Mouse (Mus musculus) neural tube, embryonic 10.5 days (tissue): Measurements from ENCODE around the gene Higd1c.
A peak's percentile ranks its signal among the peaks of the same experiment; 100 is the strongest.
"Not testable (repeated sequence)": the region's sequence is repeated elsewhere in the genome, so short reads cannot be mapped to it uniquely, and the experiment has no call there.

Experiments
- DNase-seq: peaks from one replicate; pipeline ENCODE4 v3.0.0-alpha.2; 2017; ENCODE audit warnings: low spot score; ENCODE audit errors: extremely low spot score

Gene Higd1c

DNA sequence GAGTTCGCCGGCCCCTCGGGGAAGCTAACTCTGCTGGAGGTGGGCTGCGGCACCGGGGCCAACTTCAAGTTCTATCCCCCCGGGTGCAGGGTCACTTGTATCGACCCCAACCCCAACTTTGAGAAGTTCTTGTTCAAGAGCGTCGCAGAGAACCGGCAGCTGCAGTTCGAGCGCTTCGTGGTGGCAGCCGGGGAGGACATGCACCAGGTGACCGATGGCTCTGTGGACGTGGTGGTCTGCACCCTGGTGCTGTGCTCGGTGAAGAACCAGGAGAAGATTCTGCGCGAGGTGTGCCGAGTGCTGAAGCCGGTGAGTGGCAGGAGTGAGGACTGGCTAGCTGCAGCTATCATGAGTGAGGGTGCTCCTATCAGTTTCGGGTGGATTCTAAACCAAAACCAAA, 10.9 kb upstream of the Higd1c start:
- not testable (repeated sequence) for DNase-seq

GRCm38 (mm10) chr15:100355876-100356275, 8.5 kb upstream of the Higd1c start:
- DNase-seq: no peak

DNA sequence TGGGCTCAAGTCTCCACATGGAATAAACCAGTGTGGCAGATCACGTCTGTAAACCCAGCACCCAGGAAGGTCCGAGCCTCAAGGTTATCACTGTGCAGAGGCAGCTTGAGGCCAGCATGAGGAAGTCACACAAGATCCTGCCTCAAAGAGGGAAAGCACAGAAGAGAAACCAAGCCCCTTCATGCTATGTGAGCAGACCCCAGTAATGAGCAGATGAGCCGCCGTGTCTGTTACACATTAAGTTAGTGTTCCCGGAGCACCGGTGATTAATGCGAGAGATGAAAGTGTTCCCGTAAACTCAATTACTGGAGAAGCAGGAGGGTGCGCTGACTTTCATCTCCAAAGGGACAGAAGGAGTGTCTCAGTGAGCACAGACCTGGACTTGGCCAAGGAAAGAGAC, 1.6 kb downstream of the Higd1c start:
- DNase-seq: not testable (repeated sequence)

DNA sequence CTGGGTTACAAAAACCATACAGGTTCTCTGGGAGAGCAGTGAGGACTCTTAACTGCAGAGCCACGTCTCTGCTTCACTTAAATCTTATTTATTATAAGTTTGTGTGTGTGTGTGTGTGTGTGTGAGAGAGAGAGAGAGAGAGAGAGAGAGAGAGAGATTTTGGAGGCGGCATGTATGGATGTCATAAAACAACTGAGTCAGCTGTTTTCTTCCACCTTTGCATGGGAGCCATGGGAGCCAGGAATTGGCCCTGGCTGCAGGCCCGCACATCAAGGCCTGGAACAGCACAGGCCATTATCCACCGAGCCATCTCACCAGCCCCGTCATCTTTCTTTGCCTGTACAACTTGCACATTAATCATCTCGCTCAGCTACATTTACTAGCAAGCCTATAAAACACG, 2.8 kb downstream of the Higd1c start:
- no peak for DNase-seq

DNA sequence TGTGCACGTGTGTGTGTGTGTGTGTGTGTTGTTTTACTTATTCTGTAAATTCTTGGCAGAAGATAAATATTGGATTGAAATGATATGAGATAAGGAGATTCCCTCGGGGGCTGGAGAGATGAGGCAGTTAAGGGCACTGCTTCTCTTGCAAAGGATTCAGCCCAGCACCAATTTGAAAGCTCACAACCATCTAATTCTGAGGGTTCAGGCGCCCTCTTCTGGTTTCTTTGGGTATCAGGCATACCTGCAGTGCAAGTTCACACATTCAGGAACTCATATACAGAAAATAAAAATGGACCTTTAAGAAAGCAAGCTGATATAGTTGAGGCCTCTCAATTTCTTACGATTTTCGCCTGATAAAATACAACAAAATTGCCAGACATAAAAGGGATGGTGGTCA, 10.7 kb downstream of the Higd1c start:
- DNase-seq: peak; percentile 49

DNA sequence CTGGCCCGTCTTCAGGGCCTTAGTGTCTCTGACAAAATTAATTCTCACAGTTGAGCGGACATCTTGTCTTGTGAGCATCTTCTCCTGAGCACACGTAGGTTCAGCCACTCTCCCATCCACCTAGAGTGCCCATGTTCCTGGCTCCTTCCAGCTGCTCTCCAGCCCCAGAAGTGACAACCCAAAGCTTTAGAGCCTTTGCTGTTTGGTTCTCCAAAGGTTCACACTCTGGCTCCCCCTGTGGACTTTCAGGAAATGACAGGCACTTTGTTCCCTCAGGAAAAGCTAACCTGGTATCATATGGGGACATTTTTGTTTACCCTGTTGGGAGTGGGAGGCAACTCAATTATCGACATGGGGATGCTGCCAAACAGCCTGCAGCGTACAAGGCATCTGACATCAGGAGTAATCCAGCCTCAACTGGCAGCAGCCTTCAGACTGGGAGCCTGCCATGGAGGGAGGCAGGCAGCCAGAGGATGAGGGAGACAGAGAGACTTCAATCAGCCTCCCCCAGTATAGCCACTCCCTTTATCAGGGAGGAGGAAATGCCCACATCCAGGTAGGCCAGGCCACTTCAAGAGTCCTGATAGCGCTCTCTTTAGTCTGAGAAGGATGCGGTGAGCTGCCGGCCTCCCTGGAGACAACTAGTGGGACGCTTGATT, 13.6 kb downstream of the Higd1c start:
- not testable (repeated sequence) for DNase-seq

- no peak for DNase-seq
These were observed 15.3 kb downstream of the Higd1c start for GRCm38 (mm10) chr15:100379658-100380057.

DNA sequence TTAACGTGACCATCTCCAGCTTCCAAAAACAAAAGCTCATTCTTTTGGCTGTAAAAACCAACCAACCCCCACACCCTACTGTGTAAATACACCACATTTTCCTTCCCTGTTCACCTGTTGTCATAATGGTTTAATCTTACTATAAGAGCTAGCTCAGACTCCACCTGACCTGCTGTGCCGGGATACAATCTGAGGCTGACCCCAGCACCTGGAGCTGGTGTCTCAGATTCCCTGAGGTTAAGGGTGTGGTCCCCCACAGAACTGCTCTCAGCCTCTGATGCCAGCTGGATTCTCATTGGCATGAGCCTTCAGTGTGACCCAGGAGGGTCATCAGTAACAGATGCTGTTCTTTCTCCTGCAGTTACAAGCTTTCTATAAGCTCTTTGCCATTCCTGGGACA, 15.8 kb downstream of the Higd1c start:
- no peak for DNase-seq

DNA sequence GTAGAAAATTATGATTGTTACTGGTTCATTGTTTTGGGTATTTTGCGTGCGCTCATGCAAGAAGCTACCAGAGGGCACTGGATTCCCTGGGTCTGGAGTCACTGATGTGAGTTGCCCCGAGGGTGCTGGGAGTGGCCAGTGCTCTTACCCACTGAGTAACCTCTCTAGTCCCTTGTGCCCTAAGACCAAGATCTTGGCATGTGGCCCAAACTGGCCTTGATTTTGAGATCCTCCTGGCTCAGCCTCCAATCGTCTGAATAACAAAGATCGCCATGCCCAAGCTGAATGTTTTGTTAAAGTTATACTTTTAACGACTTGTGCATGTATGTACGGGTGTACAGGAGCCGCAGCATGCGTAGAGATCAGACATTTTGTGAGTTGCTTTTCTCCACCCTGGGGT, 21.4 kb downstream of the Higd1c start:
- DNase-seq: no peak

DNA sequence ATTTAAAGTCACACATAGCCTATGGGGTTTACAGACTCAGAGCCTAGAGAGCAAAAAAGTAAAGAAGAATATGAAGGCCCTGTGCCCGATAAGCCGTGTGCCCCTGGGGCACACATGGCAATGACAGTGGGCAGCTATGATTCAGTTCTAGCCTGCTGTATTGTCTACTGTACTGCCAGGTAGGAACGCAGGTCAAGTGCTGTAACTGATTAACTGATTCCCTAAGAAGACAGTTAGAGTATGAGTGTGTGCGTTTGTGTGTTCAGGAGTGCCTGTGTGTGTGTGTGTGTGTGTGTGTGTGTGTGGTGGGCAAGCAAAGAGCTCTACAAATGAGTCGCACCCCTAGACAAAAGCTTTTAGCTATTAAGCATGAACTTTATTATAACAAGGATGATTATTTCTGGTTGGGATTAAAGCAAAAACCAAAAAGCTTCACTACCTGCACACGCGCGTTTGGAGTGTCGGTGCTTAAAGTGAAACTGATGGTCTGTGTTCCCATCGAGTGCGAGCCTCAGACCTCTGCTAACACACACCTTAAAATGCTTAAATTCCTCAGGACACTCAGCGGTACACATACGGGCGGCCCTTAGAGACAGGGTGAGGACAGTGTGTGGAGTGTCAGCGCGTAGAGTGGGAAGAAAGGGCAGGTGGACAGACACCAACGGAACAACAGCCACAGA, 23.3 kb downstream of the Higd1c start:
- no peak for DNase-seq

DNA sequence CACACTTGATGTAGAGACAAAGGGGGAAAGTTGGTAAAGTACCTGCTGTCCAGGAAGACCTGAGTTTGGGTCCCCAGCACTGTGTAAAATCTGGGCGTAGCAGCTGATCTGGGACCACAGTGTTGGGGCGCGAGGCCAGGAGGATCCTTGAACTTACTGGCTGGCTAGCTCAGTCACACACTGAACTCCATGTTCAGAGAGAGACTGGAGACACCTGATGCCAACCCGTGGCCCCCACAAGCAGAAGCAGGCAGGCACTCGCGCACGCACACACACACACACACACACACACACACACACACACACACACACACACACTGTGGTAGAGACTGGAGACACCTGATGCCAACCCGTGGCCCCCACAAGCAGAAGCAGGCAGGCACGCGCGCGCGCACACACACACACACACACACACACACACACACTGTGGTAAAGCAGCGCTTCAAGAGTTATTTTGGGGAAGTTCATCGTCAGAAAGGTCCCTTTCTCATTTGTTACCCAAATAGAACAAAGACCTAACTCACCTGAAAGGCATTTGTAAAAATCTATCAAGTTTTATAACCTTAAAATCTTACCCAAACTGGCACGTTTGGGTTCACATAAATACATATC, 24.0 kb downstream of the Higd1c start:
- no peak for DNase-seq

GRCm38 (mm10) chr15:100388886-100389285, 24.5 kb downstream of the Higd1c start:
- no peak for DNase-seq

GRCm38 (mm10) chr15:100391066-100391465, 26.7 kb downstream of the Higd1c start:
- DNase-seq: no peak

DNA sequence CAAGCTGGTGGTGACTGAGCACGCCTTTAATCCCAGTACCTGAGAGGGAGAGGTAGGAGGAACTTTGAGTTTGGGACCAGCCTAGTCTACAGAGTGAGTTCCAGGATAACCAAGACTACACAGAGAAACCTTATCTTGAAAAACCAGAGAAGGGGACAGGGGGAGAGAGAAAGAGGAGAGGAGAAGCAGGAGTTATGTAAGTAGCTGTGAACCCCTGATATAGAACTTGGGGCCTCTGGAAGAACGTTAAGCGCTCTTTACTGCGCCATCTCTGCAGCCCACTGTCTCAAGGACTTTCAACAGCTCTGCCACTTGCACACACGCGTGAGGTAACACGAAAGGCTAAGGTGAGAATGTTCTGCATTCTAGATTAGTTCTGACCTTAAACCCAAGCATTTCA, 27.3 kb downstream of the Higd1c start:
- DNase-seq: no peak

DNA sequence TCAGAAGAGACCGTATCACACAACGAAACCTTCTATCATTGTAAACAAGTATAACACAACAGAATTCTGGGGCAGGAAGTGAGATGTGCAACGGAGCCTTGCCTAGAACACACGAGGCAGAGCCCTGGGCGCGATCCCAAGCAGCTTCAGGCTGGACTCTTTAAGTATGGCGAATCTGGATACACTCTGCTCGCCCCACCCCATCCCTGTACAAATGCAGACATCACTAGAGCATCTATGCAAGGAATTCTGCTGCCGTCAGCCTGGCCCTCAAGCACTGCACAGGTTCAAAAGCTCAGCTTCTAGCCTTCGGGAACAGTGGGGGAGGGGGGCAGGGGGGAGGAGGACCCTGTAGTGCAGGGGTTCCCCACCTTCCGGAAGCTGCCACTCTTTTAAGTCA, 28.7 kb downstream of the Higd1c start:
- no peak for DNase-seq

- no peak for DNase-seq
These were observed 31.2 kb downstream of the Higd1c start for GRCm38 (mm10) chr15:100395561-100395960.

GRCm38 (mm10) chr15:100400592-100401250, 36.4 kb downstream of the Higd1c start:
- no peak for DNase-seq

GRCm38 (mm10) chr15:100401811-100402210, 37.5 kb downstream of the Higd1c start:
- no peak for DNase-seq

- no peak for DNase-seq
These were observed 38.0 kb downstream of the Higd1c start for GRCm38 (mm10) chr15:100402347-100402746.

- DNase-seq: no peak
These were observed 38.5 kb downstream of the Higd1c start for GRCm38 (mm10) chr15:100402798-100403197.

DNA sequence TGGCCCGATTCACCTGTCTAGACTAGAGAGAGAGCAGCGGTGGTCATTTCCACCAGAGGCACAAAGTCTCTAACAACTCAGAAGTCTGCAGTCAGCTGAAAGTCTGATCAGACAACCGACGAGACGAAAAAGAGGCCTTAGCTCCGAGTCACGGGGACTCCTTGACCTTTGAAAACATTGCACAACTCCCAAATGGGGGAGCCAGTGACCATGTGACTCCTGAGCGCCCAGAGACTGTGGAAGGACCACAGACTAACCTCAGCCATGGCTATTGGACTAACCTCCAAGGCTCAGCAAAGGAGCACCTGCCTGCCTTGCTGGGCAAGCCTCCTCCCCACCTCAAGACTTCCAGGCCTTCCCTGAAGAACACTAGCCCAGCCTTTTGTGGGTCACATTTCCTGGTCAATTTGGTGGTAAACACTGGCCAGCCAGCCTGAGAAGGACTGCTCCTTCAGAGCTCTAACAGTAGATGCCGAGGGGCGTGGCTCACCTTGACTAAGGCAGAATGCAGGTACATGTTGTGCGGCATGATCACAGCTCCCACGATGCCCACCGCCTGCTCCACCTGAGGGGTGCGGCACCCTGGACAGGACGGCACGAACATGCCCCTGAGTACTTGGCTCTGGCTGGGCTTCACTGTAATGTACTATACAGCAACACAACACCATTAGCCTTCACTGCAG, 39.1 kb downstream of the Higd1c start:
- DNase-seq: no peak

- DNase-seq: no peak
These were observed 41.7 kb downstream of the Higd1c start for GRCm38 (mm10) chr15:100406088-100406487.
